Comparison of ENCODE assay signal across 8 mouse cellular contexts in the genomic region with DNA sequence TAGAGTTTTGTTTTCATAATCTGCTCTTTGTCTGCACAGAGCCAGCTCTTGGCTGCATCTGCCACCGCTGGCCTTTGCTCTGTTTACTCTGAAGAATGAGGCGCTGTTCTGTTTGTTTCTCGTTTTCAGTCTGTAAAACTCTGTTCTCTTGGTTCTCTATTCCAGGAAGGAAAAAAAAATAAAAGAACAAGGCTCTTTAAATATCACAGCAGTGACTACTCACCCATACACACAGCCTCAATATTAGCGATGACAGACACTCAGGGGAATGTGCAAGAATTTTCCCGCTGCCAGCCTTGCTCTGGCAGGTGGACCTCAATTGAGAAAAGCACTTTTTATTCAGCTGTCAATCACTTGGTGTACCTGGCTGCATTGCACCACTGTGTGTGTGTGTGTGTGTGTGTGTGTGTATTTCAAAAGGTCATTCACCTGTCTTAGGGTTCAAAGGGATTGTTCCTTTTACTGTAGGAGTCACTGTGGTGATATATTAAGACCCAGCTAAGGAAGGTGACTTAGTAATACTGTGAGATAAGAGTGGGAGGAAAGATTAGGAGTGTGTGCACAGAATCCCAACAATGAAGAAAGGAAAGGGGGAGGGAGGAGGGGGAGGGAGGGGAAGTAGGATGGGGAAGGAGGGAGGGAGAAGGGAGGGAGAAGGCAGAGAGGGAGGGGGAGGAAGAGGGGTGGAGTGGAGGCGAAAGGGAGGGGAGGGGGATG. TPM values are rescaled to one million over a fixed set of nuclear protein-coding genes. Genes with fewer than 3 reads are reported as not detected.
A peak's percentile ranks its signal among the peaks of the same experiment; 100 is the strongest.
DNase-seq lines count a peak whose midpoint lies in the region; ATAC-seq and TF ChIP-seq lines count a peak whose summit lies in the region.

No protein-coding gene starts in this region.

- peak; percentile 32; the same call in 1 of the 2 replicates for ATAC-seq in heart, embryonic 11.5 days (replicated peaks; ENCODE audit: insufficient number of reproducible peaks, low FRiP score, low TSS enrichment)
- ATAC-seq in heart, postnatal 0 days (ENCODE audit: insufficient read depth, low read depth) = 0 out of 2 replicates have a peak, but pooled peaks have one; percentile 44

- H3K36me3 ChIP-seq in heart, embryonic 11.5 days (ENCODE audit: control insufficient read depth, insufficient read depth, low read length) = no peaks in the 10 kb centered on the region
- H3K36me3 ChIP-seq in heart, postnatal 0 days (replicated peaks; ENCODE audit: control insufficient read depth, insufficient read depth, low read length) = no peaks in the 10 kb centered on the region

- no peak for DNase-seq in heart, adult 8-10 months (ENCODE audit: low spot score)
- DNase-seq in adipocyte (ENCODE audit: low spot score) = peak; percentile 93
- peak; percentile 46 for DNase-seq in heart, postnatal 0 days (ENCODE audit: low spot score)
- DNase-seq in lung, postnatal 25 days (ENCODE audit: low spot score) = peak; percentile 41
- no peak for DNase-seq in adrenal gland, postnatal 25 days
- DNase-seq in frontal cortex, postnatal 25 days (ENCODE audit: low spot score in 2 of 2) = no peak
- no peak for DNase-seq in T-cell, adult 2 months (ENCODE audit: low spot score)

- peaks cover 44% of the 10 kb centered on the region for H3K4me1 ChIP-seq in heart, embryonic 11.5 days (ENCODE audit: control insufficient read depth, insufficient read depth, low read length)
- peaks cover 43% of the 10 kb centered on the region for H3K4me1 ChIP-seq in heart, postnatal 0 days (ENCODE audit: control insufficient read depth, insufficient read depth)

- no peak for TF ChIP-seq EP300 in heart, postnatal 0 days (IDR thresholded peaks at IDR 0.05; ENCODE audit: low read depth)

- 24% methylated on average over 6 of the region's 6 CpGs for WGBS in heart, embryonic 11.5 days (ENCODE audit: insufficient replicate concordance)
- WGBS in heart, postnatal 0 days = 7% methylated on average over 6 of the region's 6 CpGs

- peak overlapping the region; percentile 22; the same call in 1 of the 2 replicates for H3K4me2 ChIP-seq in heart, embryonic 11.5 days
- H3K4me2 ChIP-seq in heart, postnatal 0 days (ENCODE audit: low read depth, low read length) = 0 out of 2 replicates have a peak overlapping the region, but pooled peaks have one; percentile 11

- no peaks in the 10 kb centered on the region for H3K27me3 ChIP-seq in heart, embryonic 11.5 days (ENCODE audit: control insufficient read depth, insufficient read depth, low read length)
- no peaks in the 10 kb centered on the region for H3K27me3 ChIP-seq in heart, postnatal 0 days (ENCODE audit: control insufficient read depth, insufficient read depth, low read length)

- TF ChIP-seq CTCF in heart, postnatal 0 days (IDR thresholded peaks at IDR 0.05; ENCODE audit: low read depth) = no peak

- peak overlapping the region; percentile 28; the same call in 1 of the 2 replicates for H3K9ac ChIP-seq in heart, embryonic 11.5 days (ENCODE audit: low read depth, low read length)
- no peak overlapping the region for H3K9ac ChIP-seq in heart, postnatal 0 days (replicated peaks; ENCODE audit: low read depth, low read length)

- peak overlapping the region; percentile 58 for H3K27ac ChIP-seq in heart, embryonic 11.5 days (ENCODE audit: low read depth, low read length)
- peak overlapping the region; percentile 58 for H3K27ac ChIP-seq in heart, postnatal 0 days (ENCODE audit: low read depth)

- H3K9me3 ChIP-seq in heart, embryonic 11.5 days (replicated peaks; ENCODE audit: control insufficient read depth, low read length) = no peaks in the 10 kb centered on the region
- no peaks in the 10 kb centered on the region for H3K9me3 ChIP-seq in heart, postnatal 0 days (replicated peaks; ENCODE audit: control insufficient read depth, low read length)

- H3K4me3 ChIP-seq in heart, embryonic 11.5 days (ENCODE audit: low read depth, low read length) = no peak overlapping the region
- H3K4me3 ChIP-seq in heart, postnatal 0 days (ENCODE audit: low read depth, low read length) = no peak overlapping the region

RNA-seq across cellular contexts. Expression of a gene that starts 42.7 kb away (rescaled TPM):
- 4.4 and 5.0 TPM in 2 replicates for polyA plus RNA-seq in heart, embryonic 11.5 days (2014; fragmentation: Nextera tagmentation; extraction: Ambion mirVana)
- total RNA-seq in heart, adult 8-10 months (2022) = 10 to 100 TPM in 1 of 4 experiments, 1 to 10 TPM in 3; 4.7 to 13.0 (median 6.8) TPM
- total RNA-seq in heart, postnatal 0 days (2014; rRNA removed; ENCODE audit: low replicate concordance) = 39.3 and 53.4 TPM in 2 replicates
- polyA plus RNA-seq in heart, postnatal 0 days (2015; fragmentation: Nextera tagmentation; extraction: Ambion mirVana) = 1.6 and 2.0 TPM in 2 replicates
- 22.1 and 23.0 TPM in 2 replicates for total RNA-seq in adrenal gland, postnatal 25 days (2021)

Comparison
In these comparisons a context has a peak if more than half of its experiments do, and no peak if none do; other contexts are left out.
1. DNase-seq: peak in adipocyte (single experiment), heart, postnatal 0 days (single experiment) and lung, postnatal 25 days (single experiment); none in heart, adult 8-10 months (single experiment), adrenal gland, postnatal 25 days (single experiment), frontal cortex, postnatal 25 days (0 of 2) and T-cell, adult 2 months (single experiment).